Mouse (Mus musculus): ENCODE data around the gene Tbx1. TPM values are rescaled to one million over a fixed set of nuclear protein-coding genes. Genes with fewer than 3 reads are reported as not detected.
"Not testable (repeated sequence)": the region's sequence is repeated elsewhere in the genome, so short reads cannot be mapped to it uniquely, and the experiment has no call there.

The Tbx1 gene
- polyA plus RNA-seq, 1 experiment from 2014 or later: 0.26 TPM

GRCm38 (mm10) chr16:18539281-18539680 is 51.2 kb downstream of the Tbx1 start:
- Histone ChIP-seq H3K9ac (replicated peaks; ENCODE audit: low read length) (no peak overlapping the region), H3K4me3 (ENCODE audit: low read length) (no peak overlapping the region), H3K27me3 (ENCODE audit: insufficient read depth, low read length) (no peaks in the 10 kb centered on the region), H3K27ac (ENCODE audit: low read length) (no peak overlapping the region), H3K36me3 (ENCODE audit: insufficient read depth, low read length) (no peaks in the 10 kb centered on the region), H3K4me1 (ENCODE audit: insufficient read depth, low read length) (no peaks in the 10 kb centered on the region), H3K4me2 (replicated peaks; ENCODE audit: low read depth, low read length) (no peak overlapping the region), H3K9me3 (ENCODE audit: low read length) (no peaks in the 10 kb centered on the region)
- WGBS: 56% methylated on average over 6 of the region's 6 CpGs
- no peak for ATAC-seq (ENCODE audit: low FRiP score, low TSS enrichment)

DNA sequence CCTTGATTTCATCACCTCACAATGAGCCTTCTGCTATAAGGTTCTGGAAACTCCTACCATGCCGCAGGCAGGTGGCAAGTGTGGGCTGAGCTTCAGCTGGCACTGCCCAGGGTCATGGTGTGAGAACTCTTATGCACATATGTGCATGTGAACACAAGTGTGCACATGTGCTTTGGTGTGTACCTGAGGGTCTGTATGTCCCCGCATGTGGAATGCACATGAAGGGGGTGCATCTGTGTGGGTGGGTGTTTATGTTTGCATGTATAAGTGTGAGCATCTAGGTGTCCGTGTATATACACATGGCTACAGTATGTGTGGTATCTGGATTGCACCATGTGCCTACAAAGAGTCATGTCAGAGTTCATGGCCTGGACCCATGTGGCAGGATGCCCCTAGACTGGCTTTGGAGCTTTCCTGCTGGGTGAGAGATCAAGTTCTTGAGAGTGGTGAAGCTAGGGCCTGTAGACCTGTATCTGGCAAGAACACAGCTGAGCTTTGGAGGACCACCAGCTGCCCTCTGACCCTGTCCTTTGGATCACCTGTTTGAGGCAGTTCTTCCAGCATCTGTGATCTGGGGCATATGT is 53.0 kb downstream of the Tbx1 start:
- H3K4me2 ChIP-seq (replicated peaks; ENCODE audit: low read depth, low read length): no peak overlapping the region
- no peak overlapping the region for H3K4me3 ChIP-seq (ENCODE audit: low read length)
- no peaks in the 10 kb centered on the region for H3K36me3 ChIP-seq (ENCODE audit: insufficient read depth, low read length)
- H3K27me3 ChIP-seq (ENCODE audit: insufficient read depth, low read length): no peaks in the 10 kb centered on the region
- ATAC-seq (ENCODE audit: low FRiP score, low TSS enrichment): no peak
- H3K27ac ChIP-seq (ENCODE audit: low read length): no peak overlapping the region
- WGBS: 92% methylated on average over 3 of the region's 3 CpGs
- H3K9ac ChIP-seq (replicated peaks; ENCODE audit: low read length): no peak overlapping the region
- no peaks in the 10 kb centered on the region for H3K4me1 ChIP-seq (ENCODE audit: insufficient read depth, low read length)
- H3K9me3 ChIP-seq (ENCODE audit: low read length): no peaks in the 10 kb centered on the region

DNA sequence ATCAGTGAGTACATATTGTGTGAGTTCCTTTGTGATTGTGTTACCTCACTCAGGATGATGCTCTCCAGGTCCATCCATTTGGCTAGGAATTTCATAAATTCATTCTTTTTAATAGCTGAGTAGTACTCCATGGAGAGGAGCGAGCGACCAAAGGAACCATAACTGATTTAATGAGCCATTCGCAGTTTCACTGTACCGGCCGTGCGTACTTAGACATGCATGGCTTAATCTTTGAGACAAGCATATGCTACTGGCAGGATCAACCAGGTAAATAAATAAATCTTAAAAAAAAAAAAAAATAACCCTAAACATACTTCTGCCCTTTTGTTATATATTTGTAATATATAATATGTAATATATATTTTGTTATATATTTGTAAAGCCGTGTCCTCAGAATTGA is 57.4 kb downstream of the Tbx1 start:
- H3K4me3 ChIP-seq (ENCODE audit: low read length); H3K27ac ChIP-seq (ENCODE audit: low read length); H3K9ac ChIP-seq (replicated peaks; ENCODE audit: low read length); H3K4me2 ChIP-seq (replicated peaks; ENCODE audit: low read depth, low read length); H3K36me3 ChIP-seq (ENCODE audit: insufficient read depth, low read length); H3K4me1 ChIP-seq (ENCODE audit: insufficient read depth, low read length); H3K27me3 ChIP-seq (ENCODE audit: insufficient read depth, low read length); H3K9me3 ChIP-seq (ENCODE audit: low read length): not testable (repeated sequence)
- ATAC-seq (ENCODE audit: low FRiP score, low TSS enrichment): peak; percentile 100
- 83% methylated on average over 7 of the region's 7 CpGs for WGBS

Other genes starting within 250 kb of the Tbx1 start
- 29.1 and 31.0 TPM in 2 replicates for gene Tango2, start 242.6 kb downstream of the Tbx1 start, polyA plus RNA-seq (2015; fragmentation: Nextera tagmentation; extraction: Ambion mirVana)
- gene Arvcf, start 242.5 kb downstream of the Tbx1 start, polyA plus RNA-seq (2015; fragmentation: Nextera tagmentation; extraction: Ambion mirVana): 31.0 and 31.2 TPM in 2 replicates
- 33.7 and 35.2 TPM in 2 replicates for gene Txnrd2, start 164.3 kb downstream of the Tbx1 start, polyA plus RNA-seq (2015; fragmentation: Nextera tagmentation; extraction: Ambion mirVana)
- gene Comt, start 163.8 kb downstream of the Tbx1 start, polyA plus RNA-seq (2015; fragmentation: Nextera tagmentation; extraction: Ambion mirVana): 119 and 127 TPM in 2 replicates
- gene Gnb1l, start 92.0 kb downstream of the Tbx1 start, polyA plus RNA-seq (2015; fragmentation: Nextera tagmentation; extraction: Ambion mirVana): 19.1 and 19.7 TPM in 2 replicates
- gene Rtl10, start 91.8 kb downstream of the Tbx1 start, polyA plus RNA-seq (2015; fragmentation: Nextera tagmentation; extraction: Ambion mirVana): 3.3 and 4.3 TPM in 2 replicates
- 0.96 and 1.3 TPM in 2 replicates for gene Gp1bb, start 31.7 kb upstream of the Tbx1 start, polyA plus RNA-seq (2015; fragmentation: Nextera tagmentation; extraction: Ambion mirVana)
- 2.1 and 2.6 TPM in 2 replicates for gene Gm49601, start 35.8 kb upstream of the Tbx1 start, polyA plus RNA-seq (2015; fragmentation: Nextera tagmentation; extraction: Ambion mirVana)
- 17.9 and 21.4 TPM in 2 replicates for gene Sept5, start 39.3 kb upstream of the Tbx1 start, polyA plus RNA-seq (2015; fragmentation: Nextera tagmentation; extraction: Ambion mirVana)
- gene Cldn5, start 186.2 kb upstream of the Tbx1 start, polyA plus RNA-seq (2015; fragmentation: Nextera tagmentation; extraction: Ambion mirVana): 113 and 128 TPM in 2 replicates
- 83.0 and 89.8 TPM in 2 replicates for gene Ufd1, start 221.1 kb upstream of the Tbx1 start, polyA plus RNA-seq (2015; fragmentation: Nextera tagmentation; extraction: Ambion mirVana)
- gene Cdc45, start 221.3 kb upstream of the Tbx1 start, polyA plus RNA-seq (2015; fragmentation: Nextera tagmentation; extraction: Ambion mirVana): 52.1 and 53.1 TPM in 2 replicates
- gene 2510002D24Rik, start 245.9 kb upstream of the Tbx1 start, polyA plus RNA-seq (2015; fragmentation: Nextera tagmentation; extraction: Ambion mirVana): 50.5 and 51.9 TPM in 2 replicates
- not detected in 2 replicates for gene Gm28539, start 245.9 kb upstream of the Tbx1 start, polyA plus RNA-seq (2015; fragmentation: Nextera tagmentation; extraction: Ambion mirVana)

All from kidney, embryonic 16.5 days (tissue).